Comparison of ENCODE assay signal across 7 mouse cellular contexts in the genomic region with DNA sequence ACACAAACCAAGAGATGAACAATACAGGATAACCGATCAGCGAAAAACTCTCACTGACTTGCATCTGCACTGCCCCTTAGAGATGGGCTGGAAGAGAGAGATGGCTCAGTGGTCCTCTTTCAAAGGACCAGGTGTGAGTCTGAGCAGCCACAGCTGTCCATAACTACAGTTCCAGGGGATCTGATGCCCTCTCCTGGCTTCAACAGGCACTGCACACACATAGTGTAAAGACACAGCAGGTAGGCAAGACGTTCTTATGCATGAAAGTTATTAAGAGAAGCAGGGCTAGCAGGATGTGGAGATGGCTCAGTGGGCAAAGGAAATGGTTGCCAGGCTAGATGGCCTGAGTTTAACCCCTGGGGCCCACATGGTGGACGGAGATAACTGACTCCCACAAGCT. TPM values are rescaled to one million over a fixed set of nuclear protein-coding genes. Genes with fewer than 3 reads are reported as not detected.
DNase-seq lines count a peak whose midpoint lies in the region; ATAC-seq lines count a peak whose summit lies in the region.

No protein-coding gene starts in this region.

- H3K9me3 ChIP-seq in midbrain, embryonic 10.5 days (replicated peaks), result no peaks in the 10 kb centered on the region
- no peaks in the 10 kb centered on the region for H3K9me3 ChIP-seq in midbrain, embryonic 11.5 days (ENCODE audit: control insufficient read depth, low read length)
- no peaks in the 10 kb centered on the region for H3K9me3 ChIP-seq in limb, embryonic 10.5 days (replicated peaks)
- no peaks in the 10 kb centered on the region for H3K9me3 ChIP-seq in stomach, embryonic 14.5 days (ENCODE audit: control insufficient read depth, low read depth, low read length)

- peak overlapping the region; percentile 93 for H3K27ac ChIP-seq in midbrain, embryonic 10.5 days (replicated peaks)
- no peak overlapping the region; the same call in 1 of the 2 replicates for H3K27ac ChIP-seq in midbrain, embryonic 11.5 days (ENCODE audit: low read depth, low read length)
- peak overlapping the region; percentile 94 for H3K27ac ChIP-seq in limb, embryonic 10.5 days
- H3K27ac ChIP-seq in stomach, embryonic 14.5 days (ENCODE audit: low read length), result peak overlapping the region; percentile 77; the same call in 1 of the 2 replicates

- no peak overlapping the region for H3K4me2 ChIP-seq in midbrain, embryonic 11.5 days
- H3K4me2 ChIP-seq in stomach, embryonic 14.5 days (replicated peaks; ENCODE audit: low read depth, low read length), result no peak overlapping the region

- no peak overlapping the region for H3K4me3 ChIP-seq in midbrain, embryonic 10.5 days
- H3K4me3 ChIP-seq in midbrain, embryonic 11.5 days (ENCODE audit: low read depth, low read length), result no peak overlapping the region
- H3K4me3 ChIP-seq in limb, embryonic 10.5 days, result no peak overlapping the region
- H3K4me3 ChIP-seq in stomach, embryonic 14.5 days (ENCODE audit: low read depth, low read length), result no peak overlapping the region

- 69% methylated on average over 4 of the region's 4 CpGs for WGBS in midbrain, embryonic 10.5 days
- WGBS in midbrain, embryonic 11.5 days, result 78% methylated on average over 4 of the region's 4 CpGs
- WGBS in limb, embryonic 10.5 days, result 78% methylated on average over 4 of the region's 4 CpGs
- WGBS in stomach, embryonic 14.5 days, result 81% methylated on average over 4 of the region's 4 CpGs

- no peaks in the 10 kb centered on the region for H3K27me3 ChIP-seq in midbrain, embryonic 10.5 days (ENCODE audit: low read depth, poor library complexity, severe bottlenecking)
- H3K27me3 ChIP-seq in midbrain, embryonic 11.5 days (ENCODE audit: control insufficient read depth, insufficient read depth, low read length), result no peaks in the 10 kb centered on the region
- no peaks in the 10 kb centered on the region for H3K27me3 ChIP-seq in limb, embryonic 10.5 days (ENCODE audit: low read depth, poor library complexity, severe bottlenecking)
- H3K27me3 ChIP-seq in stomach, embryonic 14.5 days (ENCODE audit: control insufficient read depth, insufficient read depth, low read length), result no peaks in the 10 kb centered on the region

- H3K36me3 ChIP-seq in midbrain, embryonic 10.5 days, result no peaks in the 10 kb centered on the region
- no peaks in the 10 kb centered on the region for H3K36me3 ChIP-seq in midbrain, embryonic 11.5 days (ENCODE audit: control insufficient read depth, insufficient read depth, low read length)
- no peaks in the 10 kb centered on the region for H3K36me3 ChIP-seq in limb, embryonic 10.5 days
- H3K36me3 ChIP-seq in stomach, embryonic 14.5 days (ENCODE audit: control insufficient read depth, insufficient read depth, low read length), result no peaks in the 10 kb centered on the region

- peak; percentile 55 for DNase-seq in midbrain, embryonic 10.5 days (ENCODE audit: low spot score)
- no peak for DNase-seq in midbrain, embryonic 11.5 days (ENCODE audit: low spot score, missing footprints)
- DNase-seq in embryo, embryonic 10.5 days (ENCODE audit: low spot score), result peak; percentile 64
- DNase-seq in limb, embryonic 10.5 days (ENCODE audit: low spot score), result peak; percentile 57
- DNase-seq in adrenal gland, adult 18-20 months (ENCODE audit: low spot score in 2 of 2), result no peak
- no peak for DNase-seq in urinary bladder, postnatal 14 days (ENCODE audit: low spot score)

- no peak overlapping the region for H3K9ac ChIP-seq in midbrain, embryonic 11.5 days (ENCODE audit: low read length)
- H3K9ac ChIP-seq in stomach, embryonic 14.5 days (replicated peaks; ENCODE audit: low read depth, low read length), result no peak overlapping the region

- no peak for ATAC-seq in midbrain, embryonic 11.5 days (ENCODE audit: low FRiP score)
- no peak for ATAC-seq in stomach, embryonic 14.5 days (ENCODE audit: insufficient number of reproducible peaks, insufficient read depth, low FRiP score, low read depth)

- peaks cover 61% of the 10 kb centered on the region for H3K4me1 ChIP-seq in midbrain, embryonic 10.5 days
- peaks cover 41% of the 10 kb centered on the region for H3K4me1 ChIP-seq in midbrain, embryonic 11.5 days (ENCODE audit: control insufficient read depth, insufficient read depth, low read length)
- H3K4me1 ChIP-seq in limb, embryonic 10.5 days, result peaks cover 48% of the 10 kb centered on the region
- H3K4me1 ChIP-seq in stomach, embryonic 14.5 days (ENCODE audit: control insufficient read depth, insufficient read depth, low read length), result peaks cover 33% of the 10 kb centered on the region

RNA-seq across cellular contexts. Expression of gene Foxk1, which starts 13.6 kb away (rescaled TPM):
- 3.7 and 5.3 TPM in 2 replicates for polyA plus RNA-seq in midbrain, embryonic 10.5 days (2016; fragmentation: Nextera tagmentation; extraction: Ambion mirVana)
- polyA plus RNA-seq in midbrain, embryonic 11.5 days (2014; fragmentation: Nextera tagmentation; extraction: Ambion mirVana), result 4.0 and 4.2 TPM in 2 replicates
- polyA plus RNA-seq in limb, embryonic 10.5 days (2016; fragmentation: Nextera tagmentation; extraction: Ambion mirVana), result 3.5 and 4.5 TPM in 2 replicates
- 3.9 and 4.1 TPM in 2 replicates for polyA plus RNA-seq in stomach, embryonic 14.5 days (2014; fragmentation: Nextera tagmentation; extraction: Ambion mirVana)
- 10 to 100 TPM; 17.9 to 22.1 TPM for total RNA-seq in adrenal gland, adult 18-20 months (2021)

Comparison
In these comparisons a context has a peak if more than half of its experiments do, and no peak if none do; other contexts are left out.
1. DNase-seq: peak in midbrain, embryonic 10.5 days (single experiment), embryo, embryonic 10.5 days (single experiment) and limb, embryonic 10.5 days (single experiment); none in midbrain, embryonic 11.5 days (single experiment), adrenal gland, adult 18-20 months (0 of 2) and urinary bladder, postnatal 14 days (single experiment).